Mouse (Mus musculus) lung, postnatal 0 days (tissue): Measurements from ENCODE around the gene Nipsnap3b.

ENCODE experiments used
- CTCF ChIP-seq: IDR thresholded peaks from 2 replicates; pipeline ENCODE4 v1.5.1; 2016; ENCODE audit warnings: antibody characterized with exemption, mild to moderate bottlenecking
- EP300 ChIP-seq: IDR thresholded peaks from 2 replicates; pipeline ENCODE4 v1.6.1; 2016; ENCODE audit warnings: antibody characterized with exemption, mild to moderate bottlenecking, control low read depth

- TF ChIP-seq CTCF (peak; percentile 57), EP300 (no peak)
These were observed 18.8 kb downstream of the Nipsnap3b start for GRCm38 (mm10) chr4:53030326-53030948.
